Mouse (Mus musculus) hindbrain, embryonic 11.5 days (tissue): ENCODE measurements around the gene Bcan. TPM values are rescaled to one million over a fixed set of nuclear protein-coding genes. Genes with fewer than 3 reads are reported as not detected.

ENCODE experiments used
- ATAC-seq: fragments of 200-750 bp; cut with Nextera tagmentation; 2 replicates; pipeline ENCODE4 v1.8.0; 2017; ENCODE audit warnings: mild to moderate bottlenecking, moderate TSS enrichment, moderate library complexity; ENCODE audit not compliant: low FRiP score
- DNase-seq: peaks from one replicate; pipeline ENCODE4 v3.0.0-alpha.2; 2015; ENCODE audit warnings: low spot score
- H3K27ac ChIP-seq: fragments of 300-500 bp; sonication (generic); 2 replicates; pipeline ENCODE4 v1.5.1; 2014; ENCODE audit warnings: mild to moderate bottlenecking, low read depth, low read length
- H3K27me3 ChIP-seq: fragments of 300-500 bp; sonication (generic); 2 replicates; pipeline ENCODE4 v1.6.1; 2014; ENCODE audit warnings: mild to moderate bottlenecking, low read length, moderate library complexity, mixed read lengths; ENCODE audit not compliant: control insufficient read depth, insufficient read depth
- H3K36me3 ChIP-seq: fragments of 300-500 bp; sonication (generic); 2 replicates; pipeline ENCODE4 v1.6.1; 2014; ENCODE audit warnings: mild to moderate bottlenecking, low read length, moderate library complexity, mixed read lengths; ENCODE audit not compliant: control insufficient read depth, insufficient read depth
- H3K4me1 ChIP-seq: fragments of 300-500 bp; sonication (generic); replicated peaks from 2 replicates; pipeline ENCODE4 v1.6.1; 2014; ENCODE audit warnings: low read length, mixed read lengths; ENCODE audit not compliant: control insufficient read depth, insufficient read depth
- H3K4me2 ChIP-seq: fragments of 300-500 bp; sonication (generic); replicated peaks from 2 replicates; pipeline ENCODE4 v1.6.1; 2014; ENCODE audit warnings: mild to moderate bottlenecking, low read depth, low read length
- H3K4me3 ChIP-seq: fragments of 300-500 bp; sonication (generic); 2 replicates; pipeline ENCODE4 v1.5.1; 2014; ENCODE audit warnings: low read depth, low read length
- H3K9ac ChIP-seq: fragments of 300-500 bp; sonication (generic); 2 replicates; pipeline ENCODE4 v1.6.1; 2014; ENCODE audit warnings: low read depth, low read length
- H3K9me3 ChIP-seq: fragments of 300-500 bp; sonication (generic); 2 replicates; pipeline ENCODE4 v1.6.1; 2016; ENCODE audit warnings: low read length; ENCODE audit not compliant: control insufficient read depth
- whole genome bisulfite sequencing: fragments of 180-500 bp; shearing (Covaris S2); extraction: QIAGEN DNeasy Blood & Tissue Kit; methylation state at CpG from one replicate; pipeline ENCODE4 v1.1.7; 2014; 5-methylcytosine and 5-hydroxymethylcytosine counted together
- polyA plus RNA-seq: library from polyadenylated mRNA; unstranded; fragments of >200 nt; fragmentation: Nextera tagmentation; extraction: Ambion mirVana; gene quantifications from 2 replicates; pipeline ENCODE4 v1.2.1, GENCODE M21; 2014

The Bcan gene
- polyA plus RNA-seq, 1 experiment from 2014 or later, result 0.82 TPM

GRCm38 (mm10) chr3:87970184-87970938 lies 29.7 kb downstream of the Bcan start:
- no peaks in the 10 kb centered on the region for H3K36me3 ChIP-seq
- peaks cover 12% of the 10 kb centered on the region for H3K4me1 ChIP-seq
- DNase-seq (peak; percentile 85), ATAC-seq (no peak)
- under 1% methylated on average over 21 of the region's 21 CpGs for WGBS
- peak overlapping the region; percentile 3; the same call in 1 of the 2 replicates for H3K9ac ChIP-seq
- H3K9me3 ChIP-seq, result no peaks in the 10 kb centered on the region
- no peaks in the 10 kb centered on the region for H3K27me3 ChIP-seq
- H3K4me2 ChIP-seq, result peak overlapping the region; percentile 94
- no peak overlapping the region for H3K27ac ChIP-seq
- H3K4me3 ChIP-seq, result peak overlapping the region; percentile 86

GRCm38 (mm10) chr3:87960586-87961191 lies 39.3 kb downstream of the Bcan start:
- Histone ChIP-seq H3K4me2 (peak overlapping the region; percentile 56), H3K9me3 (no peaks in the 10 kb centered on the region), H3K4me1 (peaks cover 16% of the 10 kb centered on the region), H3K27me3 (no peaks in the 10 kb centered on the region), H3K36me3 (no peaks in the 10 kb centered on the region), H3K9ac (peak overlapping the region; percentile 67), H3K4me3 (peak overlapping the region; percentile 31), H3K27ac (peak overlapping the region; percentile 97)
- ATAC-seq, result peak; percentile 96
- 0% methylated on average over 27 of the region's 27 CpGs for WGBS
- peak; percentile 94 for DNase-seq

GRCm38 (mm10) chr3:87960191-87960585 lies 39.8 kb downstream of the Bcan start:
- H3K4me1 ChIP-seq, result peaks cover 16% of the 10 kb centered on the region
- H3K9ac ChIP-seq, result peak overlapping the region; percentile 67
- peak overlapping the region; percentile 31 for H3K4me3 ChIP-seq
- no peaks in the 10 kb centered on the region for H3K27me3 ChIP-seq
- WGBS, result 1% methylated on average over 10 of the region's 10 CpGs
- ATAC-seq, result no peak
- DNase-seq, result no peak
- H3K9me3 ChIP-seq, result no peaks in the 10 kb centered on the region
- peak overlapping the region; percentile 56 for H3K4me2 ChIP-seq
- peak overlapping the region; percentile 97 for H3K27ac ChIP-seq
- no peaks in the 10 kb centered on the region for H3K36me3 ChIP-seq

GRCm38 (mm10) chr3:87959371-87959770 lies 40.7 kb downstream of the Bcan start:
- H3K27me3 ChIP-seq, result no peaks in the 10 kb centered on the region
- no peak for ATAC-seq
- no peak for DNase-seq
- no peak overlapping the region for H3K4me2 ChIP-seq
- 31% methylated on average over 7 of the region's 7 CpGs for WGBS
- no peak overlapping the region for H3K4me3 ChIP-seq
- peaks cover 16% of the 10 kb centered on the region for H3K4me1 ChIP-seq
- peak overlapping the region; percentile 97; the same call in 1 of the 2 replicates for H3K27ac ChIP-seq
- no peaks in the 10 kb centered on the region for H3K9me3 ChIP-seq
- no peaks in the 10 kb centered on the region for H3K36me3 ChIP-seq
- H3K9ac ChIP-seq, result no peak overlapping the region

- peak overlapping the region; percentile 97 for H3K27ac ChIP-seq
- no peak overlapping the region for H3K4me3 ChIP-seq
- peak; percentile 53 for DNase-seq
- no peak overlapping the region for H3K9ac ChIP-seq
- 0% methylated on average over 1 of the region's 1 CpGs for WGBS
- H3K4me2 ChIP-seq, result no peak overlapping the region
- H3K27me3 ChIP-seq, result no peaks in the 10 kb centered on the region
- no peaks in the 10 kb centered on the region for H3K36me3 ChIP-seq
- no peaks in the 10 kb centered on the region for H3K9me3 ChIP-seq
- no peak for ATAC-seq
- H3K4me1 ChIP-seq, result peaks cover 16% of the 10 kb centered on the region
Measured at GRCm38 (mm10) chr3:87958967-87959366, 41.1 kb downstream of the Bcan start.

- DNase-seq (no peak), ATAC-seq (no peak)
- H3K27me3 ChIP-seq, result no peaks in the 10 kb centered on the region
- no peaks in the 10 kb centered on the region for H3K36me3 ChIP-seq
- H3K27ac ChIP-seq, result peak overlapping the region; percentile 43; the same call in 1 of the 2 replicates
- H3K9me3 ChIP-seq, result no peaks in the 10 kb centered on the region
- H3K4me2 ChIP-seq, result no peak overlapping the region
- peaks cover 16% of the 10 kb centered on the region for H3K4me1 ChIP-seq
- H3K4me3 ChIP-seq, result no peak overlapping the region
- 7% methylated on average over 4 of the region's 4 CpGs for WGBS
- no peak overlapping the region for H3K9ac ChIP-seq
Measured at GRCm38 (mm10) chr3:87958476-87958875, 41.6 kb downstream of the Bcan start.

GRCm38 (mm10) chr3:87958056-87958455 lies 42.0 kb downstream of the Bcan start:
- no peak for DNase-seq
- no peaks in the 10 kb centered on the region for H3K9me3 ChIP-seq
- H3K27ac ChIP-seq, result peak overlapping the region; percentile 43; the same call in 1 of the 2 replicates

GRCm38 (mm10) chr3:87952440-87952839 lies 47.6 kb downstream of the Bcan start:
- Histone ChIP-seq H3K36me3 (no peaks in the 10 kb centered on the region), H3K9ac (peak overlapping the region; percentile 28), H3K27me3 (no peaks in the 10 kb centered on the region), H3K9me3 (no peaks in the 10 kb centered on the region), H3K4me3 (peak overlapping the region; percentile 23), H3K4me1 (peaks cover 18% of the 10 kb centered on the region; the same call in 1 of the 2 replicates), H3K4me2 (peak overlapping the region; percentile 86), H3K27ac (peak overlapping the region; percentile 75)
- WGBS, result 5% methylated on average over 5 of the region's 5 CpGs
- ATAC-seq (peak; percentile 21; the same call in 1 of the 2 replicates), DNase-seq (peak; percentile 60)

More at GRCm38 (mm10) chr3:87958056-87958455, 42.0 kb downstream of the Bcan start:
- H3K9ac ChIP-seq, result no peak overlapping the region
- H3K4me1 ChIP-seq, result peaks cover 17% of the 10 kb centered on the region
- no peak overlapping the region for H3K4me2 ChIP-seq
- no peak overlapping the region for H3K4me3 ChIP-seq
- H3K36me3 ChIP-seq, result no peaks in the 10 kb centered on the region
- ATAC-seq, result no peak
- WGBS, result 0% methylated on average over 1 of the region's 1 CpGs
- no peaks in the 10 kb centered on the region for H3K27me3 ChIP-seq
